Mouse (Mus musculus) Patski (cell line): Measurements from ENCODE around the gene Slc5a2. TPM values are rescaled to one million over a fixed set of nuclear protein-coding genes. Genes with fewer than 3 reads are reported as not detected.

ENCODE experiments used
- ATAC-seq: fragments of 100-300 bp; one replicate; pipeline ENCODE4 v1.8.0; 2021
- CTCF ChIA-PET: fragments of 350-600 bp; sonication (Branson Sonifier 250); formaldehyde crosslinking; loops from one replicate; lab custom pipeline; 2022; ENCODE audit warnings: inconsistent platforms; lab: Charles Lee
- POLR2A ChIA-PET: fragments of 350-600 bp; sonication (Branson Sonifier 250); formaldehyde crosslinking; loops from one replicate; lab custom pipeline; 2022; ENCODE audit warnings: antibody characterized with exemption, inconsistent platforms; lab: Charles Lee
- DNase-seq: peaks from one replicate; pipeline ENCODE4 v3.0.0-alpha.2; 2011; ENCODE audit warnings: low read depth, low spot score
- H3K27me3 ChIP-seq: fragments of 371-371 bp; one replicate; pipeline ENCODE4 v1.5.1; 2021
- CTCF ChIP-seq: fragments of 100-300 bp; IDR thresholded peaks from one replicate; pipeline ENCODE4 v1.5.1; 2021
- in situ Hi-C: fragments of 300-500 bp; cut with MboI; formaldehyde crosslinking; loops from 3 replicates; pipeline ENCODE4 v1.11.1; 2018; ENCODE audit warnings: low pct_unique_long_range_greater_than_20kb, mixed read lengths
- polyA plus RNA-seq: library from polyadenylated mRNA; unstranded; gene quantifications from one replicate; pipeline ENCODE4 v1.2.3, GENCODE M21; 2021

Slc5a2 gene
- polyA plus RNA-seq, 1 experiment from 2014 or later: 0.27 TPM

GRCm38 (mm10) chr7:128237927-128238778 is 27.3 kb upstream of the Slc5a2 start, which contains the start of gene 9130023H24Rik:
TSS of gene 9130023H24Rik (minus strand) at chr7:128238031.
- ATAC-seq: peak; percentile 88
- in situ Hi-C loops: no loop called here
- ChIA-PET POLR2A (interaction anchor here (0.8 to 2.8 kb wide), 3 partner anchors 8 to 14 kb away, joined by 3 to 13 read pairs (median 3); partner anchors contain the start of gene Tgfb1i1), CTCF (interaction anchor here (1.0 to 1.6 kb wide), 4 partner anchors 9 to 456 kb away, joined by 3 read pairs; partner anchors contain the start of gene Tgfb1i1)
- no peak for TF ChIP-seq CTCF
- peak; percentile 98 for DNase-seq
- H3K27me3 ChIP-seq: no peaks in the 10 kb centered on the region

GRCm38 (mm10) chr7:128238991-128239390 is 26.5 kb upstream of the Slc5a2 start:
- no peak for TF ChIP-seq CTCF
- DNase-seq (no peak), ATAC-seq (no peak)
- H3K27me3 ChIP-seq: no peaks in the 10 kb centered on the region
- POLR2A ChIA-PET: interaction anchor here (2.8 kb wide), 1 partner anchor 8 kb away, joined by 13 read pairs; the partner anchor contains the start of gene Tgfb1i1
- in situ Hi-C loops: no loop called here
- CTCF ChIA-PET: interaction anchor here (1.0 to 1.4 kb wide), 2 partner anchors 32 to 455 kb away, joined by 3 read pairs; no protein-coding TSS in a partner anchor

DNA sequence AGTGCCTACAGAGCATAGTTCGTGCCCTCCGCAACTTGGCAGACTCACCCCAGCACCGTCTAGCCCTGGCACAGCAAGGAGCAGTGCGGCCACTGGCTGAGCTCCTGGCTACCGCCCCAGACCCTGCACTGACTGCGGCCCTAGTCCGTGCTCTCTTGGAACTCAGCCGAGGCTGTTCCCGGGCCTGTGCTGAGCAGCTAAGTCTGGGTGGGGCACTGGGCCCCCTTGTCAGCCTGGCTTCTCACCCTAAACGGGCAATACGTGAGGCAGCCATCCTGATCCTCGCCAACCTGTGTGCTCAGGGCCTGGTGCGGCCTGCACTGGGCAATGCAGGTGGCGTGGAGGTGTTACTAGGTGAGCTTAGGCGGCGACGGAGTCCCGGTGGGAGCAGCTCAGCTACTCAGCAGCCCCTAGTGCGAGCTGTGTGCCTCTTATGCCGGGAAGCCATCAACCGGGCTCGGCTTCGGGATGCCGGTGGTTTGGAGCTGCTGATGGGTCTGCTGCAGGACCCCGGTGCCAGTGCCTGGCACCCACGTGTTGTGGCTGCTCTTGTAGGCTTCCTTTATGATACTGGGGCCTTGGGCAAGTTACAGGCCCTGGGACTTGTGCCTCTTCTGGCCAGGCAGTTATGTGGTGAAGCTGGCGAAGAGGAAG is 25.2 kb upstream of the Slc5a2 start:
- no peak for ATAC-seq
- no peak for TF ChIP-seq CTCF
- H3K27me3 ChIP-seq: no peaks in the 10 kb centered on the region
- DNase-seq: no peak
- ChIA-PET POLR2A (interaction anchor here (1.1 kb wide), 2 partner anchors 9 to 12 kb away, joined by 3 read pairs; no protein-coding TSS in a partner anchor), CTCF (no interaction called here)
- in situ Hi-C loops: no loop called here

DNA sequence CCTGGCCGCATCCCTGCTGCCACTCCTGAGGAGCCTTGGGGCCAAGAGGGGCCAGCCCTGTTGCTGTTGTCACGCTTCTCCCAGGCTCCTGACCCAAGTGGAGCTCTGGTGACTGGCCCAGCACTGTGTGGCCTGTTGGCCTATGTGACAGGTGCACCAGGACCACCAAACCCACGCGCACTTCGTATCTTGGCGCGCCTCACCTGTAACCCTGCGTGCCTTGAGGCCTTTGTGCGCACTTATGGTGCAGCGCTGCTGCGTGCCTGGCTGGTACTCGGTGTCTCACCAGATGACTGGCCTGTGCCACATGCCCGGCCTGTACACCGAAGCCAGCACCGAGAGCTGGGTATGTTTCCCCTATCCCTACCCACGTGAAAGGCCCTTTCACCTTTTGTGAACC is 23.1 kb upstream of the Slc5a2 start:
- ChIA-PET POLR2A (no interaction called here), CTCF (no interaction called here)
- DNase-seq: no peak
- H3K27me3 ChIP-seq: no peaks in the 10 kb centered on the region
- ATAC-seq: no peak
- in situ Hi-C loops: no loop called here
- TF ChIP-seq CTCF: no peak

DNA sequence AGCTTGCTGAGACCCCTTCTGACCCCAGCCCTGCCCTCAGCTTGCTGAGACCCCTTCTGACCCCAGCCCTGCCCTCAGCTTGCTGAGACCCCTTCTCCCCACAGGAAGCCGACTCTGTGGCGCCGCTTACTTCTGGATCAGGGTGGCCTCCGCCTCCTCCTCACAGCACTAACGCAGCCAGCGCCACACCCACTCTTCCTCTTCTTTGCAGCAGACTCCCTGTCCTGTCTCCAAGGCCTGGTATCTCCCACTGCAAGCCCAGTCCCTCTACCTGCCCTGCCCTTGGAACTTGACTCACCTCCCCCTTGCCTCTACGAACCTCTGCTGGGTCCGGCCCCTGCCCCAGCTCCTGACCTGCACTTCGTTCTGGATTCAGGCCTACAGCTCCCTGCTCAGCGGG is 21.5 kb upstream of the Slc5a2 start:
- CTCF ChIA-PET: interaction anchor here (1.1 kb wide), 1 partner anchor 105 kb away, joined by 4 read pairs; no protein-coding TSS in a partner anchor
- in situ Hi-C loops: no loop called here
- no peak for TF ChIP-seq CTCF
- ATAC-seq (no peak), DNase-seq (no peak)
- no peaks in the 10 kb centered on the region for H3K27me3 ChIP-seq
- POLR2A ChIA-PET: no interaction called here

- ATAC-seq (peak; percentile 48), DNase-seq (peak; percentile 57)
- H3K27me3 ChIP-seq: no peaks in the 10 kb centered on the region
- no peak for TF ChIP-seq CTCF
- ChIA-PET CTCF (interaction anchor here (1.1 kb wide), 1 partner anchor 105 kb away, joined by 4 read pairs; no protein-coding TSS in a partner anchor), POLR2A (no interaction called here)
- in situ Hi-C loops: loop anchor here (5.0 kb wide), 3 partner anchors 48 to 458 kb away; no protein-coding TSS in a partner anchor
These were observed 20.9 kb upstream of the Slc5a2 start for GRCm38 (mm10) chr7:128244410-128245025.

- ChIA-PET CTCF (interaction anchor here (1.3 kb wide), 1 partner anchor 44 kb away, joined by 3 read pairs; no protein-coding TSS in a partner anchor), POLR2A (interaction anchor here (2.1 kb wide), 1 partner anchor 8 kb away, joined by 13 read pairs; the partner anchor contains the start of genes 9130023H24Rik and Armc5)
- no peak for DNase-seq
- no peak for ATAC-seq
- H3K27me3 ChIP-seq: no peaks in the 10 kb centered on the region
- no peak for TF ChIP-seq CTCF
- in situ Hi-C loops: loop anchor here (5.0 kb wide), 3 partner anchors 47 to 457 kb away; no protein-coding TSS in a partner anchor
These were observed 19.9 kb upstream of the Slc5a2 start for GRCm38 (mm10) chr7:128245547-128245946.

DNA sequence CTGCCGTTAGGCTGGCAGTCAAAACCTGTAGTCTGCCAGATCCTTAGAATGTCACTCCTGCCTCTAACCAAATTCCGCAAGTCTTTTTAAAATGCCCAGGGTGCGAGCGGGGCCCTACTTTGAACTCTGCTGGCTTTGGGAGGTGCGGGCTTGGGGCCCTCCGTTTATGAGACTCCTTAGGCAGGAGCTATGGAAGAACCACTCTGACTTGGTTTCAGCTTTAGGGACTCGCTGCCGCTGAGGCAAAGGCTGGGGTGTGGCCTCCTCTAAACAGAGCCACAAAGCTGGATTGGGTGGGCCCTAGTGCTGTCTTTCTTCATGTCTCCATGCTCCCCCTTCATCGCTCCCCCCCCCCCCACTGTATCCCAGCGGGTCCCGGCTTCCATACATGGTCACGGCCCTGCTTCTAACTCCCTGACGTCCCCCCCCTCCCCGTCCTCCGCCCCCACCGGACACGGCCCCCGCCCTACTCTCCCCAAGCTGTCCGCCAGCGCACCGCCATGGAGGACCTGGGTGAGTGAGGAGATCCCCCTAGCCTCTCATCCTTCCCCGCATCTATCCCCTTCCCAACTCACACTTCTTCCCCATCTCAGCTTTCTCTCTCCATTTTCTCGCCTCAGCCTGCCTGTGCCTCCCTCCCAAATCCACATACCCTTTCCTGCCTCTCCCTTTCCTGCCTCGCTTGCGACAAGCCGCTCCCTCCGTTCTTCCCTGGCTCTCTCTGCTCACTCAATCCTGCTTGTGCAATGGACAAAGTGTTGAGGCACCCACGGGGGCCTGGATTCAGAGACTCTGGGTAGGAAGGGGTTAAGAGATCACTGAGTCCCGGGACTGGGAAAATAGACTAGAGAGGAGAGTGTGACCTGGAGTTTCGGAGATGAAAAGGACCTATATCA is 18.7 kb upstream of the Slc5a2 start, which contains the start of gene Tgfb1i1:
Tgfb1i1 (plus strand) TSS at position 317 of the 896 bp plus-strand sequence.
- ATAC-seq: peak; percentile 27
- no peaks in the 10 kb centered on the region for H3K27me3 ChIP-seq
- CTCF ChIA-PET: interaction anchor here (0.7 to 1.6 kb wide), 3 partner anchors 9 to 97 kb away, joined by 3 read pairs; partner anchors contain the start of genes 9130023H24Rik and Armc5
- TF ChIP-seq CTCF: no peak
- in situ Hi-C loops: loop anchor here (5.0 kb wide), 3 partner anchors 46 to 456 kb away; no protein-coding TSS in a partner anchor
- POLR2A ChIA-PET: interaction anchor here (0.6 to 2.1 kb wide), 2 partner anchors 9 to 116 kb away, joined by 3 to 13 read pairs; partner anchors contain the start of genes 9130023H24Rik and Armc5
- DNase-seq: peak; percentile 13

- TF ChIP-seq CTCF: no peak
- in situ Hi-C loops: loop anchor here (5.0 kb wide), 3 partner anchors 45 to 455 kb away; no protein-coding TSS in a partner anchor
- ATAC-seq (peak; percentile 65), DNase-seq (peak; percentile 44)
- H3K27me3 ChIP-seq: no peaks in the 10 kb centered on the region
- ChIA-PET CTCF (interaction anchor here (1.6 kb wide), 1 partner anchor 10 kb away, joined by 3 read pairs; the partner anchor contains the start of genes 9130023H24Rik and Armc5), POLR2A (interaction anchor here (2.1 kb wide), 1 partner anchor 10 kb away, joined by 13 read pairs; the partner anchor contains the start of genes 9130023H24Rik and Armc5)
These were observed 18.0 kb upstream of the Slc5a2 start for GRCm38 (mm10) chr7:128247443-128247842.
